Mouse (Mus musculus) spleen, adult 2 months (tissue): ENCODE data around the gene 3110021N24Rik. TPM values are rescaled to one million over a fixed set of nuclear protein-coding genes. Genes with fewer than 3 reads are reported as not detected.
"Not testable (repeated sequence)": the region's sequence is repeated elsewhere in the genome, so short reads cannot be mapped to it uniquely, and the experiment has no call there.

Experiments used
- DNase-seq, 2 experiments: peaks; one replicate each; pipeline versions ENCODE4 v3.0.0 to v3.0.0-alpha.2; 2012 to 2021; ENCODE audit warnings: low spot score in 2 of 2, low read depth in 1 of 2
- H3K27ac ChIP-seq: fragments of 200-500 bp; 2 replicates; pipeline ENCODE4 v1.5.1; 2012; ENCODE audit warnings: low read length, inconsistent platforms; ENCODE audit not compliant: insufficient read depth
- H3K27me3 ChIP-seq: fragments of 200-500 bp; 2 replicates; pipeline ENCODE4 v1.6.1; 2012; ENCODE audit warnings: mild to moderate bottlenecking, moderate library complexity, low read length, inconsistent platforms; ENCODE audit not compliant: control insufficient read depth, insufficient read depth
- H3K36me3 ChIP-seq: fragments of 200-500 bp; 2 replicates; pipeline ENCODE4 v1.6.1; 2012; ENCODE audit warnings: mild to moderate bottlenecking, low read length, inconsistent platforms; ENCODE audit not compliant: control insufficient read depth, insufficient read depth
- H3K4me1 ChIP-seq: fragments of 200-500 bp; 2 replicates; pipeline ENCODE4 v1.6.1; 2011; ENCODE audit warnings: inconsistent platforms; ENCODE audit not compliant: control insufficient read depth, insufficient read depth, insufficient read length
- H3K4me3 ChIP-seq: fragments of 200-500 bp; 2 replicates; pipeline ENCODE4 v1.5.1; 2011; ENCODE audit warnings: mild to moderate bottlenecking, inconsistent platforms; ENCODE audit not compliant: insufficient read depth, insufficient read length; ENCODE audit errors: extremely low read depth
- CTCF ChIP-seq: fragments of 200-500 bp; IDR thresholded peaks from 2 replicates; pipeline ENCODE4 v1.5.1; 2011; ENCODE audit warnings: mild to moderate bottlenecking, inconsistent platforms; ENCODE audit not compliant: insufficient read depth, insufficient read length, insufficient replicate concordance; ENCODE audit errors: extremely low read depth
- POLR2A ChIP-seq: fragments of 200-500 bp; IDR thresholded peaks from 2 replicates; pipeline ENCODE4 v1.6.1; 2011; ENCODE audit warnings: low read depth, low read length, inconsistent platforms
- WGBS: fragments of 180-500 bp; shearing (Covaris S2); methylation state at CpG from one replicate; pipeline ENCODE4 v1.1.7; 2018; 5-methylcytosine and 5-hydroxymethylcytosine counted together
- polyA plus RNA-seq: library from polyadenylated mRNA; depleted of rRNA; stranded (reverse); fragments of >200 nt; gene quantifications from 2 replicates; pipeline ENCODE4 v1.2.3, GENCODE M21; 2012; rRNA removed

The 3110021N24Rik gene
- 0.07 TPM in 1 of 2 replicates, not detected in the other for polyA plus RNA-seq

- H3K4me3 ChIP-seq: no peak within 1 kb of the TSS
- no peak within 1 kb of the TSS for H3K27ac ChIP-seq
- DNase-seq: no peak
- H3K4me1 ChIP-seq: no peaks in the 10 kb centered on the region
- 94% methylated on average over 5 of the region's 5 CpGs for WGBS
- H3K27me3 ChIP-seq: no peaks in the 10 kb centered on the region
- TF ChIP-seq CTCF: no peak
- H3K36me3 ChIP-seq: no peaks in the 10 kb centered on the region
Observed at GRCm38 (mm10) chr4:108719349-108719748, at the start of gene 3110021N24Rik. TSS of gene 3110021N24Rik (plus strand) at chr4:108719649.

DNA sequence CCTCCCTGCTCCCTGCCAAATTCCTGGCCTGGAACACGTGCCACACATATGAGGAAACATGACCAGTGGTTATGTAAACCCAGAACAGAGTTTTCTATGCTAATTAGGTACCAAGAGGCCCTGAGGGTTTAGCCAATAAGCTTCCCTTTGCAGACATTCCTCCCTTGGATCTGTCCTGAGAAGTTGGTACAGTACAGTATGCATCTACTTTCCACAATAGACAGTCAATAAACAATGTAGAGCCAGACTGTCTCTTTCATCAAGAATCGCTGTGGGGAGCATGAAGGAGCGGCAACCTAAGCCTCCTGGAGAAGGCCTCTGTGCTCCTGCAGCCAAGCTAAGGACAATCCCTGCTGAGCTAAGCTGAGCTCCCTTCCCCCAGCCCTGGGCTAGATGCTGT, 33.3 kb upstream of the 3110021N24Rik start:
- Histone ChIP-seq H3K4me1 (no peaks in the 10 kb centered on the region), H3K27me3 (no peaks in the 10 kb centered on the region), H3K4me3 (no peak overlapping the region), H3K36me3 (no peaks in the 10 kb centered on the region), H3K27ac (no peak overlapping the region)
- TF ChIP-seq POLR2A: no peak
- TF ChIP-seq CTCF: no peak
- DNase-seq: no peak
- WGBS: 82% methylated on average over 3 of the region's 3 CpGs

GRCm38 (mm10) chr4:108687098-108687497, 32.4 kb upstream of the 3110021N24Rik start:
- H3K36me3 ChIP-seq, DNase-seq, H3K27ac ChIP-seq, H3K4me1 ChIP-seq, H3K4me3 ChIP-seq, H3K27me3 ChIP-seq: not testable (repeated sequence)
- WGBS: 90% methylated on average over 6 of the region's 7 CpGs

DNA sequence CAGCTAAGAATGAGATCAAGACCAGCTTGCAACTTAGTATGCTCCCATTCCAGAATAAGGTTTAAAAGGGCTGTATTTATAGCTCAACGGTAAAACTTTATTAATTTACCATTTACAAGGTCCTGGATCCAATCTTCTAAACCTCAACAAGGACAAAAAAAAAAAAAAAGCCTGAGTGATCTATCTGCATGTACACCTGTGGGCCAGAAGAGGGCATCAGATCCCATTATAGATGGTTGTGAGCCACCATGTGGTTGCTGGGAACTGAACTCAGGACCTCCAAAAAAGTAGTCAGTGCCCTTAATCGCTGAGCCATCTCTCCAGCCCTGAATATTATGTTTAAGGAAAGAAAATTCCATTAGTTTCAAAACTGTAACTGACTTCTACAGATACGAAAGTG, 29.0 kb upstream of the 3110021N24Rik start:
- no peaks in the 10 kb centered on the region for H3K36me3 ChIP-seq
- no peaks in the 10 kb centered on the region for H3K4me1 ChIP-seq
- TF ChIP-seq CTCF (no peak), POLR2A (no peak)
- no peak overlapping the region for H3K4me3 ChIP-seq
- peaks cover 1% of the 10 kb centered on the region; the same call in 1 of the 2 replicates for H3K27me3 ChIP-seq
- DNase-seq: no peak
- WGBS: 92% methylated on average over 3 of the region's 3 CpGs
- H3K27ac ChIP-seq: no peak overlapping the region

DNA sequence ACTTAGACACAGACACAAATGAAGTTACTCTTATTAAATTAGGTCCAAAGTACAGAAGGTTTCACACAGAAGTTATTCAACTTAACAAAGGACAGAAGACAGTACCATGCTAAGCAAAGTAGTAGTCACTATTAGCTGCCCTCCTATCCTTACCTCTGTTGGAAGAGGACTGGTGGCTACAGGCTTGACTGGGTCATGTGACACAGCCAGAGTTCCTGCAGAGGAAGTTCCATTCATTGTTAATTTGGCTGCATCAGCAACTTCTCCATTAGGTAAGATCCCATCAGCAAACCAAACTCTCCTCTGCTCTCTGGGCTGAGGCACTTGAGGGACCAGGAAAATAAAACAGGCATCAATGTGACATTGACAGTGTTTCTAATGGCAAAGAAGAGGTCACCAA, 28.0 kb upstream of the 3110021N24Rik start:
- Histone ChIP-seq H3K4me3 (no peak overlapping the region), H3K36me3 (no peaks in the 10 kb centered on the region), H3K4me1 (no peaks in the 10 kb centered on the region), H3K27ac (no peak overlapping the region), H3K27me3 (peaks cover 1% of the 10 kb centered on the region; the same call in 1 of the 2 replicates)
- TF ChIP-seq CTCF (no peak), POLR2A (no peak)
- DNase-seq: no peak

- 73% methylated on average over 3 of the region's 3 CpGs for WGBS
- TF ChIP-seq CTCF (no peak), POLR2A (no peak)
- Histone ChIP-seq H3K4me3 (no peak overlapping the region), H3K27ac (no peak overlapping the region), H3K27me3 (peaks cover 1% of the 10 kb centered on the region; the same call in 1 of the 2 replicates), H3K4me1 (no peaks in the 10 kb centered on the region), H3K36me3 (no peaks in the 10 kb centered on the region)
- no peak for DNase-seq
Observed at GRCm38 (mm10) chr4:108696934-108697333, 22.5 kb upstream of the 3110021N24Rik start.

GRCm38 (mm10) chr4:108708209-108708608, 11.2 kb upstream of the 3110021N24Rik start:
- H3K36me3 ChIP-seq: no peaks in the 10 kb centered on the region
- 72% methylated on average over 5 of the region's 5 CpGs for WGBS
- no peaks in the 10 kb centered on the region for H3K4me1 ChIP-seq
- no peak overlapping the region for H3K4me3 ChIP-seq
- H3K27me3 ChIP-seq: no peaks in the 10 kb centered on the region
- TF ChIP-seq POLR2A (no peak), CTCF (no peak)
- no peak for DNase-seq
- H3K27ac ChIP-seq: no peak overlapping the region
